8 mouse cellular contexts compared by ENCODE assay signal in the genomic region with DNA sequence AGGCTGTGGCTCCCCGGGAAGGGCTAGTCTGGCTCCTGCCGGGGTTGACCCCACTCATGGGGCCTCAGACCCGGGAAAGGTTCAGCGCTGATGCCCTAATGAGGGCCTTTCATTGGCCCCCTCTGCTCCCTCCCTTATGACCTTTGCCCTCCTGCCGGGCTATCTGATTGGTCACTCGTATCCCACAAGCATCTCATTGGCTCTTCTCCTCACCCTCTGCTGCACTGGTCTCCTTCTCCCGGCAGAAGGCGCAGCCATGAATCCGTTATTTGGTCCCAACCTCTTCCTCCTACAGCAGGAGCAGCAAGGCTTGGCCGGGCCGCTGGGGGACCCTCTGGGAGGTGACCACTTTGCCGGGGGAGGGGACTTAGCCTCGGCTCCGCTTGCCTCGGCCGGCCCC. TPM values are rescaled to one million over a fixed set of nuclear protein-coding genes. Genes with fewer than 3 reads are reported as not detected.
A peak's percentile ranks its signal among the peaks of the same experiment; 100 is the strongest.
DNase-seq lines count a peak whose midpoint lies in the region; ATAC-seq and TF ChIP-seq lines count a peak whose summit lies in the region.

A gene (plus strand): TSS at position 241 of the 400 bp plus-strand sequence.

- 1% methylated on average over 16 of the region's 16 CpGs for WGBS in lung, embryonic 15.5 days
- WGBS in thymus, adult 2 months, result under 1% methylated on average over 16 of the region's 16 CpGs

- H3K4me1 ChIP-seq in lung, embryonic 15.5 days, result peaks cover 46% of the 10 kb centered on the region
- peaks cover 26% of the 10 kb centered on the region for H3K4me1 ChIP-seq in thymus, adult 2 months (replicated peaks; ENCODE audit: control insufficient read depth, insufficient read depth, low read length)

- H3K27me3 ChIP-seq in lung, embryonic 15.5 days, result no peaks in the 10 kb centered on the region
- H3K27me3 ChIP-seq in thymus, adult 2 months (ENCODE audit: control insufficient read depth, insufficient read depth, low read length), result no peaks in the 10 kb centered on the region

- peak; percentile 93 for DNase-seq in Muller cell, postnatal 12 days (ENCODE audit: inconsistent ontology term)
- peak; percentile 90 for DNase-seq in cerebellum, adult 8-10 months
- peak; percentile 96 for DNase-seq in forelimb bud, embryonic 11.5 days (ENCODE audit: low read depth, low spot score)
- DNase-seq in heart, postnatal 4 days, result peak; percentile 91
- DNase-seq in layer of hippocampus, adult 9-10 months (ENCODE audit: low spot score), result peak; percentile 94
- DNase-seq in ovary, adult 18-20 months (ENCODE audit: low spot score), result peak; percentile 84
- DNase-seq in thymus, adult 2 months, result peak; percentile 92

- peak within 1 kb of the TSS; percentile 60 for H3K9ac ChIP-seq in lung, embryonic 15.5 days

- peak within 1 kb of the TSS; percentile 81 for H3K27ac ChIP-seq in lung, embryonic 15.5 days
- peak within 1 kb of the TSS; percentile 13; the same call in 1 of the 2 replicates for H3K27ac ChIP-seq in thymus, adult 2 months (ENCODE audit: control insufficient read depth, insufficient read depth, low read length)

- peak within 1 kb of the TSS; percentile 64 for H3K4me3 ChIP-seq in lung, embryonic 15.5 days
- H3K4me3 ChIP-seq in thymus, adult 2 months (ENCODE audit: control insufficient read depth, insufficient read depth, low read length), result peak within 1 kb of the TSS; percentile 95

- TF ChIP-seq CTCF in thymus, adult 2 months (IDR thresholded peaks at IDR 0.05; ENCODE audit: borderline replicate concordance, control insufficient read depth, extremely low read depth, insufficient read depth, low read length, poor library complexity), result no peak; the same call in 1 of the 2 replicates

- 0 out of 2 replicates have a peak, but pooled peaks have one; percentile 55 for TF ChIP-seq POLR2A in thymus, adult 2 months (IDR thresholded peaks at IDR 0.05; ENCODE audit: control insufficient read depth, extremely low read depth, insufficient read depth, low read length, poor library complexity)

- peak within 1 kb of the TSS; percentile 89 for H3K4me2 ChIP-seq in lung, embryonic 15.5 days

- H3K36me3 ChIP-seq in lung, embryonic 15.5 days, result peaks cover 38% of the 10 kb centered on the region
- peaks cover 18% of the 10 kb centered on the region for H3K36me3 ChIP-seq in thymus, adult 2 months (ENCODE audit: control insufficient read depth, insufficient read depth, low read length)

- ATAC-seq in lung, embryonic 15.5 days (ENCODE audit: borderline replicate concordance, extremely low read depth, low FRiP score, low TSS enrichment), result peak; percentile 91

- no peaks in the 10 kb centered on the region for H3K9me3 ChIP-seq in lung, embryonic 15.5 days

RNA-seq across cellular contexts. Expression of the gene that starts here (rescaled TPM):
- 10 to 100 TPM; 18.0 to 18.6 TPM for total RNA-seq in heart, postnatal 4 days (2021)
- polyA plus RNA-seq in lung, embryonic 15.5 days (2015; fragmentation: Nextera tagmentation; extraction: Ambion mirVana), result 5.7 and 6.8 TPM in 2 replicates
- polyA plus RNA-seq in thymus, adult 2 months (2012; rRNA removed), result 90.4 and 94.6 TPM in 2 replicates

Comparison
In these comparisons a context has a peak if more than half of its experiments do, and no peak if none do; other contexts are left out.
1. Peak in every context shown above with its lines: DNase-seq, ATAC-seq, H3K4me3 ChIP-seq and H3K27ac ChIP-seq.
2. RNA of the gene that starts here (polyA plus RNA-seq): 90.4 to 94.6 TPM in thymus, adult 2 months; 5.7 to 6.8 TPM in lung, embryonic 15.5 days; every median in the first group is over 10 times any median in the second.